Mouse (Mus musculus) kidney, postnatal 4 days (tissue): ENCODE results near the gene Serpinb6d.

Experiments used
- DNase-seq, 2 experiments: peaks; one replicate each; pipeline ENCODE4 v3.0.0; 2021; ENCODE audit warnings: mixed read lengths in 2 of 2

Gene Serpinb6d

GRCm38 (mm10) chr13:33661105-33661504 is at the start of gene Serpinb6d:
Gene Serpinb6d, plus strand, starts transcription at chr13:33661405.
- DNase-seq = no peak

- DNase-seq = no peak
Observed at GRCm38 (mm10) chr13:33622921-33623320, 38.3 kb upstream of the Serpinb6d start.

- no peak for DNase-seq
Observed at GRCm38 (mm10) chr13:33642540-33642939, 18.7 kb upstream of the Serpinb6d start.

GRCm38 (mm10) chr13:33662550-33662949 is 1.3 kb downstream of the Serpinb6d start:
- no peak for DNase-seq

GRCm38 (mm10) chr13:33720296-33720695 is 59.1 kb downstream of the Serpinb6d start:
- no peak for DNase-seq
